Mouse (Mus musculus) forebrain, embryonic 10.5 days (tissue): ENCODE data around the gene Exd1. TPM values are rescaled to one million over a fixed set of nuclear protein-coding genes. Genes with fewer than 3 reads are reported as not detected.
"Not testable (repeated sequence)": the region's sequence is repeated elsewhere in the genome, so short reads cannot be mapped to it uniquely, and the experiment has no call there.

Experiments used
- DNase-seq: peaks from one replicate; pipeline ENCODE4 v3.0.0-alpha.2; 2017; ENCODE audit warnings: low spot score; ENCODE audit errors: extremely low spot score
- H3K27ac ChIP-seq: fragments of 300-500 bp; sonication (generic); 2 replicates; pipeline ENCODE4 v1.5.1; 2016; ENCODE audit warnings: mild to moderate bottlenecking
- H3K27me3 ChIP-seq: fragments of 300-500 bp; sonication (generic); 2 replicates; pipeline ENCODE4 v1.6.1; 2016; ENCODE audit warnings: mild to moderate bottlenecking; ENCODE audit not compliant: poor library complexity, severe bottlenecking
- H3K36me3 ChIP-seq: fragments of 300-500 bp; sonication (generic); replicated peaks from 2 replicates; pipeline ENCODE4 v1.6.1; 2016; ENCODE audit warnings: mild to moderate bottlenecking, moderate library complexity
- H3K4me1 ChIP-seq: fragments of 300-500 bp; sonication (generic); 2 replicates; pipeline ENCODE4 v1.6.1; 2016
- H3K4me3 ChIP-seq: fragments of 300-500 bp; sonication (generic); 2 replicates; pipeline ENCODE4 v1.5.1; 2016; ENCODE audit warnings: mild to moderate bottlenecking, moderate library complexity
- H3K9me3 ChIP-seq: fragments of 300-500 bp; sonication (generic); 2 replicates; pipeline ENCODE4 v1.6.1; 2016; ENCODE audit warnings: mild to moderate bottlenecking, moderate library complexity
- WGBS: fragments of 180-500 bp; shearing (Covaris S2); methylation state at CpG from one replicate; pipeline ENCODE4 v1.1.7; 2016; 5-methylcytosine and 5-hydroxymethylcytosine counted together
- polyA plus RNA-seq: library from polyadenylated mRNA; unstranded; fragments of >200 nt; fragmentation: Nextera tagmentation; extraction: Ambion mirVana; gene quantifications from 2 replicates; pipeline ENCODE4 v1.2.1, GENCODE M21; 2016

Gene Exd1
- polyA plus RNA-seq, 1 experiment from 2014 or later = 0.73 TPM

DNA sequence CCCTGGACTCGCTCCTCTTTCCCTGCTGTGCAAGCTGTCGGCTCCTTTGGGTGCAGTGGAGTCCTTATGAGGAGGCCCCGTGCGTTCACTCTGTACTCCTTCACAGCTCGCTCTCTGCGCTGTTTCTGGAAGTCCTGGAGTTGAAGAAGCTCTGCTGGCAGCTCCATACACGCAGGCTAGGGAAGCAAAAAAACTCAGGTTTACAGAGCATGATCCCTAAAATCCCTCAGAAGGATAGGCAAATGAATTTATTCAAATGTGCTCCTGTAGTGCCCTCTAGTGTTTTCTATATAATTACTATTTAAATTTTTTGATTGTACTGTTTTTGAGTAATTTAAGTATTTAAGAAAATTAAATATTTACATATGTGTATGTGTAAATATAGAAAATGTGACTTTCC is 26.9 kb downstream of the Exd1 start:
- Histone ChIP-seq H3K4me1 (no peaks in the 10 kb centered on the region), H3K36me3 (no peaks in the 10 kb centered on the region), H3K27ac (no peak overlapping the region), H3K9me3 (no peaks in the 10 kb centered on the region), H3K4me3 (no peak overlapping the region), H3K27me3 (no peaks in the 10 kb centered on the region)
- 77% methylated on average over 7 of the region's 7 CpGs for WGBS
- DNase-seq = no peak

- H3K4me3 ChIP-seq = no peak overlapping the region
- WGBS = 71% methylated on average over 5 of the region's 5 CpGs
- H3K9me3 ChIP-seq = no peaks in the 10 kb centered on the region
- H3K27ac ChIP-seq = no peak overlapping the region
- no peak for DNase-seq
- H3K36me3 ChIP-seq = no peaks in the 10 kb centered on the region
- no peaks in the 10 kb centered on the region for H3K27me3 ChIP-seq
- H3K4me1 ChIP-seq = no peaks in the 10 kb centered on the region
Observed at GRCm38 (mm10) chr2:119516811-119517210, 30.6 kb downstream of the Exd1 start.

DNA sequence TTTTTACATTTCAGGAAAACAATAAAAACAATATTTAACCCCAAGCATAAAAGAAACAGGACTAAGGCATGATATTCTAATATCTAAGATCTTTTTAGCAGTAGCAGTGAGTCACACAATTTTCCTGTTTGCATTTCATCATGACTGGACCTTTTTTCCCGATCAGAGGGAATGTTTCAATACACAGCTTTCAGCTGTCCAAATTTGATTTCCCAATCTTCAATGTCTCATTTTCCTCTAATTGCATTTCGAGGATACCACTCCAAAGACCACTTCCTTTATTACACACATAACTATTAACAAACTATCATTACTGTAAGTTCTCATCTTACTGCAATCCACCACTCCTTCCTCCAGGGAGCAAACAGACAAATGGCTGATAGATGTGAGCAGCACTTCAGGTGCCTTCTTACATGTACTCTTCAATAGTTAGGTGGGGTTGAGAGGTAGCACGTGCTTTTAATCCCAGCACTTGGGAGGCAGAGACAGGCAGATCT is 33.4 kb downstream of the Exd1 start:
- Histone ChIP-seq H3K4me3 (no peak overlapping the region), H3K4me1 (no peaks in the 10 kb centered on the region), H3K27ac (no peak overlapping the region), H3K27me3 (no peaks in the 10 kb centered on the region), H3K36me3 (no peaks in the 10 kb centered on the region), H3K9me3 (no peaks in the 10 kb centered on the region)
- 90% methylated on average over 3 of the region's 3 CpGs for WGBS
- no peak for DNase-seq

- Histone ChIP-seq H3K27me3 (no peaks in the 10 kb centered on the region), H3K4me3 (no peak overlapping the region), H3K9me3 (no peaks in the 10 kb centered on the region), H3K4me1 (no peaks in the 10 kb centered on the region), H3K36me3 (no peaks in the 10 kb centered on the region), H3K27ac (no peak overlapping the region)
- DNase-seq = no peak
- WGBS = 84% methylated on average over 3 of the region's 3 CpGs
Observed at GRCm38 (mm10) chr2:119512292-119512691, 35.1 kb downstream of the Exd1 start.

DNA sequence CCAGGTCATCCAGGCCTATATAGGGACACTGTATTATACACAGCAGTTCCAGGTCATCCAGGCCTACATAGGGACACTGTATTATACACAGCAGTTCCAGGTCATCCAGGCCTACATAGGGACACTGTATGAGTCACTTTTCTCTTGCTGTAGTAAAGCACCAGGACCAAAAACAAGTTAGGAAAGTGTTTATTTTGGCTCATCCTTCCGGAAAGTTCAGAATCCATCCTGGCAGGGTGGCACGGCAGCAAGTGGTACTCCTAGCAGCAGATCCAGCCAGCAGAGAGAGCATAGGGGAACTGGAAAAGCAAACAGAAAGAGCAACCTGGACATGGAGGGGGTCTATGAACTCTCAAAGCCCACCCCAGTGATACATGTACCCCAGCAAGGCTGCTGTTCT is 36.6 kb downstream of the Exd1 start:
- Histone ChIP-seq H3K36me3 (no peaks in the 10 kb centered on the region), H3K4me3 (no peak overlapping the region), H3K9me3 (no peaks in the 10 kb centered on the region), H3K27me3 (no peaks in the 10 kb centered on the region), H3K4me1 (no peaks in the 10 kb centered on the region), H3K27ac (no peak overlapping the region)
- 89% methylated on average over 2 of the region's 2 CpGs for whole genome bisulfite sequencing
- no peak for DNase-seq

- H3K4me3 ChIP-seq, DNase-seq, H3K27me3 ChIP-seq, H3K9me3 ChIP-seq, H3K4me1 ChIP-seq, H3K27ac ChIP-seq, H3K36me3 ChIP-seq: not testable (repeated sequence)
- WGBS = 67% methylated on average over 7 of the region's 7 CpGs
Observed at GRCm38 (mm10) chr2:119508518-119508917, 38.9 kb downstream of the Exd1 start.

- no peak overlapping the region for H3K4me3 ChIP-seq
- H3K4me1 ChIP-seq = no peaks in the 10 kb centered on the region
- H3K36me3 ChIP-seq = no peaks in the 10 kb centered on the region
- H3K27ac ChIP-seq = no peak overlapping the region
- no peaks in the 10 kb centered on the region for H3K9me3 ChIP-seq
- H3K27me3 ChIP-seq = no peaks in the 10 kb centered on the region
- DNase-seq = no peak
Observed at GRCm38 (mm10) chr2:119507108-119507507, 40.3 kb downstream of the Exd1 start.

- H3K4me3 ChIP-seq = no peak overlapping the region
- WGBS = 87% methylated on average over 2 of the region's 2 CpGs
- no peaks in the 10 kb centered on the region for H3K27me3 ChIP-seq
- no peak overlapping the region for H3K27ac ChIP-seq
- DNase-seq = no peak
- H3K4me1 ChIP-seq = no peaks in the 10 kb centered on the region
- H3K36me3 ChIP-seq = no peaks in the 10 kb centered on the region
- H3K9me3 ChIP-seq = no peaks in the 10 kb centered on the region
Observed at GRCm38 (mm10) chr2:119500965-119501652, 46.3 kb downstream of the Exd1 start.

GRCm38 (mm10) chr2:119498859-119499258 is 48.6 kb downstream of the Exd1 start:
- Histone ChIP-seq H3K4me1 (no peaks in the 10 kb centered on the region), H3K27me3 (no peaks in the 10 kb centered on the region), H3K36me3 (no peaks in the 10 kb centered on the region), H3K4me3 (no peak overlapping the region), H3K9me3 (no peaks in the 10 kb centered on the region), H3K27ac (no peak overlapping the region)
- DNase-seq = no peak
- WGBS = 94% methylated on average over 2 of the region's 2 CpGs

DNA sequence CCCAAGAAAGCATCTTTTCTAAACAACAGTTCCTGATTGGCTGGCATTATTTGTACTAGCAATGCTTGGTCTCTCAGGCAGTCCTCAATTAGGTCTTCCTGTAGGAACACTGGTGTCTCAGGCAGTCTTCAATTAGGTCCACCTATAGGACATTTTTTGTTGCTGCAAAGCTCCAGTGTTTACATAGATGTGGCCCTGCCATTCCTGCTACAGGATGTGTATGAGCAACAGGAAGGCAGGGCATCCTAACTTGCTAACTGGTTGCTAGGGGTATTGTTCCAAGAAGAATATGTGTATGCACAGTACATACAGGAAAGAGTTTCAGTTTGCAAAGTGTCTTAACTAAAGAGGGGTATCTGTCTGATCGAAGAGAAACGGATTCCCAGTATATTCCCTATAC is 51.3 kb downstream of the Exd1 start:
- Histone ChIP-seq H3K27me3 (no peaks in the 10 kb centered on the region), H3K4me3 (no peak overlapping the region), H3K36me3 (no peaks in the 10 kb centered on the region), H3K27ac (no peak overlapping the region), H3K9me3 (no peaks in the 10 kb centered on the region), H3K4me1 (no peaks in the 10 kb centered on the region)
- DNase-seq = no peak
- 94% methylated on average over 2 of the region's 2 CpGs for WGBS

DNA sequence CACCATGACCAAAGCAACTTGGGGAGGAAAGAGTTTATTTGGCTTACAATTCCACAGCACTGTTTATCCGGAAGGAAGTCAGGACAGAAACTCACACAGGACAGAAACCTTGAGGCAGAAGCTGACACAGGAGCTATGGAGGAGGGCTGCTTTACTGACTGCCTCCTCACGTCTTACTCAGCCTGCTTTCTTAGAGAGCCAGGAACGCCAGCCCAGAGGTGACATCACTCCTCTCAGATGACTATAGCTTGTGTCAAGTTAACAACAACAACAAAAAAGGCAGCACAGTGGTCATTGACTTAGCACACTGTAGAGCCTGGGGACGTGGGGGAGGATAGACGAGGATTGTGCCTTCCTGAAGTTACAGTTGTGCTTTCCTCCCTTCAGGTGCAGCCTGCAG is 55.5 kb downstream of the Exd1 start:
- no peaks in the 10 kb centered on the region for H3K4me1 ChIP-seq
- H3K27me3 ChIP-seq = no peaks in the 10 kb centered on the region
- DNase-seq = no peak
- 69% methylated on average over 5 of the region's 5 CpGs for WGBS
- H3K9me3 ChIP-seq = no peaks in the 10 kb centered on the region
- H3K27ac ChIP-seq = no peak overlapping the region
- no peak overlapping the region for H3K4me3 ChIP-seq
- no peaks in the 10 kb centered on the region for H3K36me3 ChIP-seq

- WGBS = 9% methylated on average over 4 of the region's 4 CpGs
- H3K4me1 ChIP-seq = no peaks in the 10 kb centered on the region
- H3K36me3 ChIP-seq = no peaks in the 10 kb centered on the region
- no peak overlapping the region for H3K27ac ChIP-seq
- DNase-seq = no peak
- H3K27me3 ChIP-seq = no peaks in the 10 kb centered on the region
- no peaks in the 10 kb centered on the region for H3K9me3 ChIP-seq
- no peak overlapping the region for H3K4me3 ChIP-seq
Observed at GRCm38 (mm10) chr2:119486488-119486887, 60.9 kb downstream of the Exd1 start.

GRCm38 (mm10) chr2:119482307-119482706 is 65.1 kb downstream of the Exd1 start:
- Histone ChIP-seq H3K4me3 (no peak overlapping the region), H3K9me3 (no peaks in the 10 kb centered on the region), H3K27me3 (no peaks in the 10 kb centered on the region), H3K36me3 (peaks cover 6% of the 10 kb centered on the region), H3K27ac (no peak overlapping the region), H3K4me1 (peaks cover 13% of the 10 kb centered on the region)
- no peak for DNase-seq
- WGBS = 95% methylated on average over 1 of the region's 1 CpGs

DNA sequence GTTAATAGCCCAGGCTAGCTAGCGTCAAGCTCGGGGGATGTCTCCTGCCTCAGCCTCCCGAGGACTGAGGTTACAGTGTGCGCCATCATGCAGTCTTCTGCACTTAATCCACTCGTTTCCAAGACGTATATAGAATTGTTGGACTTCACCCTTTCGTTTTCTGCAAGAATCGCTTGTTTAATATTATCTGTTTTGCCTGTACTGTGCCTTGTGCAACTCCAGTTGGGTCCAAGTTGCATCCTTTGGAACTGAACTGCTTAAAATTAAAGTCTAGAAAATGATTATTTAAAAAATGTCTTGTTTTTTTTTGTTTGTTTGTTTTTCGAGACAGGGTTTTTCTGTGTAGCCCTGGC is 69.1 kb downstream of the Exd1 start:
- Histone ChIP-seq H3K27ac (peak overlapping the region; percentile 100), H3K36me3 (peaks cover 13% of the 10 kb centered on the region), H3K27me3 (no peaks in the 10 kb centered on the region), H3K4me3 (peak overlapping the region; percentile 84), H3K4me1 (peaks cover 27% of the 10 kb centered on the region), H3K9me3 (no peaks in the 10 kb centered on the region)
- WGBS = 13% methylated on average over 9 of the region's 9 CpGs
- no peak for DNase-seq
